Mouse (Mus musculus): ENCODE measurements at regions not wholly inside any gene's neighbourhood (a gene's known extent, or its start where the extent isn't known, plus 50 kb on each side); places are given as distances from the start of the nearest gene placed in this dataset.

- DNase-seq (ENCODE audit: low read depth, low spot score): no peak
These were observed 62.4 kb upstream of the 1700016C15Rik start for GRCm38 (mm10) chr1:177667041-177667791.

GRCm38 (mm10) chr1:177670576-177670975 is 59.0 kb upstream of the 1700016C15Rik start:
- DNase-seq (ENCODE audit: low read depth, low spot score): no peak

- no peak for DNase-seq (ENCODE audit: low read depth, low spot score)
These were observed 53.0 kb upstream of the 1700016C15Rik start for GRCm38 (mm10) chr1:177676657-177677056.

- no peak for DNase-seq (ENCODE audit: low read depth, low spot score)
These were observed 50.8 kb upstream of the 1700016C15Rik start for GRCm38 (mm10) chr1:177678832-177679231.
